Mouse (Mus musculus): ENCODE data around the gene Nf2.

- TF ChIP-seq MAX (IDR thresholded peaks at IDR 0.05; ENCODE audit: low read length): no peak
- no peak for TF ChIP-seq CTCF (conservative IDR thresholded peaks at IDR 0.05 in 1 of 2, IDR thresholded peaks at IDR 0.05 in 1 of 2; ENCODE audit: low read depth in 2 of 2, low read length in 2 of 2)
- TF ChIP-seq POLR2A (IDR thresholded peaks at IDR 0.05; ENCODE audit: low read depth, low read length): no peak
- no peak for TF ChIP-seq ZKSCAN1 (IDR thresholded peaks at IDR 0.05; ENCODE audit: borderline replicate concordance, low read depth, low read length)
- no peak for TF ChIP-seq BHLHE40 (IDR thresholded peaks at IDR 0.05; ENCODE audit: low read depth, low read length)
Observed at GRCm38 (mm10) chr11:4771756-4772155, 77.6 kb downstream of the Nf2 start.

Measured in CH12.LX (cell line).